Mouse (Mus musculus) limb, embryonic 14.5 days (tissue): ENCODE results near the gene Klhl1. TPM values are rescaled to one million over a fixed set of nuclear protein-coding genes. Genes with fewer than 3 reads are reported as not detected.

Experiments
- ATAC-seq: fragments of 200-750 bp; cut with Nextera tagmentation; 2 replicates; pipeline ENCODE4 v1.8.0; 2017; ENCODE audit warnings: low read depth, moderate number of reproducible peaks, moderate TSS enrichment; ENCODE audit not compliant: low FRiP score
- DNase-seq: peaks from one replicate; pipeline ENCODE4 v3.0.0-alpha.2; 2015; ENCODE audit warnings: low spot score
- H3K27ac ChIP-seq: fragments of 300-500 bp; sonication (generic); replicated peaks from 2 replicates; pipeline ENCODE4 v1.5.1; 2014; ENCODE audit warnings: low read depth, mild to moderate bottlenecking, low read length, moderate library complexity, mixed read lengths
- H3K27me3 ChIP-seq: fragments of 300-500 bp; sonication (generic); 2 replicates; pipeline ENCODE4 v1.6.1; 2014; ENCODE audit warnings: low read length, mixed read lengths; ENCODE audit not compliant: control insufficient read depth, insufficient read depth
- H3K36me3 ChIP-seq: fragments of 300-500 bp; sonication (generic); 2 replicates; pipeline ENCODE4 v1.6.1; 2014; ENCODE audit warnings: mild to moderate bottlenecking, low read length, moderate library complexity, mixed read lengths; ENCODE audit not compliant: control insufficient read depth, insufficient read depth
- H3K4me1 ChIP-seq: fragments of 300-500 bp; sonication (generic); 2 replicates; pipeline ENCODE4 v1.6.1; 2014; ENCODE audit warnings: antibody characterized with exemption, low read length, mixed read lengths; ENCODE audit not compliant: control insufficient read depth, insufficient read depth
- H3K4me2 ChIP-seq: fragments of 300-500 bp; sonication (generic); replicated peaks from 2 replicates; pipeline ENCODE4 v1.6.1; 2014; ENCODE audit warnings: low read depth, mild to moderate bottlenecking, low read length, moderate library complexity; ENCODE audit not compliant: severe bottlenecking
- H3K4me3 ChIP-seq: fragments of 300-500 bp; sonication (generic); replicated peaks from 2 replicates; pipeline ENCODE4 v1.5.1; 2014; ENCODE audit warnings: low read length
- H3K9ac ChIP-seq: fragments of 300-500 bp; sonication (generic); 2 replicates; pipeline ENCODE4 v1.6.1; 2014; ENCODE audit warnings: mild to moderate bottlenecking, low read depth, low read length, moderate library complexity; ENCODE audit not compliant: severe bottlenecking
- H3K9me3 ChIP-seq: fragments of 300-500 bp; sonication (generic); 2 replicates; pipeline ENCODE4 v1.6.1; 2016; ENCODE audit warnings: low read length; ENCODE audit not compliant: control insufficient read depth
- POLR2A ChIP-seq: fragments of 200-500 bp; IDR thresholded peaks from 2 replicates; pipeline ENCODE4 v1.8.0; 2012; ENCODE audit warnings: inconsistent platforms, mild to moderate bottlenecking, moderate library complexity, borderline replicate concordance; ENCODE audit not compliant: insufficient read depth, insufficient read length; ENCODE audit errors: extremely low read depth
- WGBS: fragments of 180-500 bp; shearing (Covaris S2); extraction: QIAGEN DNeasy Blood & Tissue Kit; methylation state at CpG from one replicate; pipeline ENCODE4 v1.1.7; 2014; 5-methylcytosine and 5-hydroxymethylcytosine counted together
- polyA plus RNA-seq, 2 experiments: library from polyadenylated mRNA; depleted of rRNA in 1 of 2; stranded (reverse) in 1 of 2; unstranded in 1 of 2; fragments of >200 nt; fragmentation: Nextera tagmentation in 1 of 2; extraction: Ambion mirVana in 1 of 2; gene quantifications; 2 replicates each; pipeline versions ENCODE4 v1.2.1 to v1.2.3; 2012 to 2014

Gene Klhl1
- polyA plus RNA-seq, 2 experiments, result 0.12 to 0.14 TPM

- no peak for TF ChIP-seq POLR2A
- WGBS, result 90% methylated on average over 2 of the region's 2 CpGs
- H3K9ac ChIP-seq, result no peak overlapping the region
- H3K9me3 ChIP-seq, result no peaks in the 10 kb centered on the region
- no peak for ATAC-seq
- no peaks in the 10 kb centered on the region for H3K36me3 ChIP-seq
- DNase-seq, result no peak
- no peak overlapping the region for H3K27ac ChIP-seq
- no peak overlapping the region for H3K4me3 ChIP-seq
- H3K4me2 ChIP-seq, result no peak overlapping the region
- H3K27me3 ChIP-seq, result no peaks in the 10 kb centered on the region
- no peaks in the 10 kb centered on the region for H3K4me1 ChIP-seq
Observed at GRCm38 (mm10) chr14:96140246-96140645, 378.7 kb downstream of the Klhl1 start.

- no peak for DNase-seq
- Histone ChIP-seq H3K27me3 (no peaks in the 10 kb centered on the region), H3K4me2 (no peak overlapping the region), H3K4me3 (no peak overlapping the region), H3K4me1 (no peaks in the 10 kb centered on the region), H3K9me3 (no peaks in the 10 kb centered on the region), H3K36me3 (no peaks in the 10 kb centered on the region), H3K27ac (no peak overlapping the region), H3K9ac (no peak overlapping the region)
- TF ChIP-seq POLR2A, result no peak
- WGBS, result 74% methylated on average over 7 of the region's 7 CpGs
- no peak for ATAC-seq
Observed at GRCm38 (mm10) chr14:96107396-96107795, 411.5 kb downstream of the Klhl1 start.

GRCm38 (mm10) chr14:96081681-96082207 is 437.2 kb downstream of the Klhl1 start:
- no peak overlapping the region for H3K4me3 ChIP-seq
- 58% methylated on average over 6 of the region's 6 CpGs for WGBS
- H3K9me3 ChIP-seq, result no peaks in the 10 kb centered on the region
- H3K27ac ChIP-seq, result no peak overlapping the region
- no peak overlapping the region for H3K9ac ChIP-seq
- DNase-seq, result no peak
- no peaks in the 10 kb centered on the region for H3K4me1 ChIP-seq
- H3K27me3 ChIP-seq, result no peaks in the 10 kb centered on the region
- H3K4me2 ChIP-seq, result no peak overlapping the region
- no peak for TF ChIP-seq POLR2A
- no peaks in the 10 kb centered on the region for H3K36me3 ChIP-seq
- ATAC-seq, result no peak

GRCm38 (mm10) chr14:96065884-96066283 is 453.0 kb downstream of the Klhl1 start:
- ATAC-seq, result no peak
- Histone ChIP-seq H3K9me3 (no peaks in the 10 kb centered on the region), H3K36me3 (no peaks in the 10 kb centered on the region), H3K27me3 (no peaks in the 10 kb centered on the region), H3K4me2 (no peak overlapping the region), H3K27ac (no peak overlapping the region), H3K4me3 (no peak overlapping the region), H3K4me1 (no peaks in the 10 kb centered on the region), H3K9ac (no peak overlapping the region)
- no peak for DNase-seq
- TF ChIP-seq POLR2A, result no peak
- WGBS, result 75% methylated on average over 3 of the region's 3 CpGs
